Mouse (Mus musculus) liver, embryonic 13.5 days (tissue): ENCODE data around the gene Padi2. TPM values are rescaled to one million over a fixed set of nuclear protein-coding genes. Genes with fewer than 3 reads are reported as not detected.

ENCODE experiments used
- ATAC-seq: fragments of 200-750 bp; cut with Nextera tagmentation; 2 replicates; pipeline ENCODE4 v1.8.0; 2017; ENCODE audit warnings: low read depth, mild to moderate bottlenecking, moderate number of reproducible peaks, moderate library complexity
- DNase-seq: peaks from one replicate; pipeline ENCODE4 v3.0.0; 2022
- H3K27ac ChIP-seq: fragments of 300-500 bp; sonication (generic); 2 replicates; pipeline ENCODE4 v1.5.1; 2015; ENCODE audit warnings: moderate library complexity, mild to moderate bottlenecking, inconsistent platforms
- H3K27me3 ChIP-seq: fragments of 300-500 bp; sonication (generic); 2 replicates; pipeline ENCODE4 v1.6.1; 2015; ENCODE audit warnings: mild to moderate bottlenecking, inconsistent platforms
- H3K36me3 ChIP-seq: fragments of 300-500 bp; sonication (generic); 2 replicates; pipeline ENCODE4 v1.6.1; 2015; ENCODE audit warnings: mild to moderate bottlenecking, inconsistent platforms
- H3K4me1 ChIP-seq: fragments of 300-500 bp; sonication (generic); replicated peaks from 2 replicates; pipeline ENCODE4 v1.6.1; 2015; ENCODE audit warnings: inconsistent platforms
- H3K4me2 ChIP-seq: fragments of 300-500 bp; sonication (generic); 2 replicates; pipeline ENCODE4 v1.6.1; 2015; ENCODE audit warnings: inconsistent platforms, mild to moderate bottlenecking, moderate library complexity
- H3K4me3 ChIP-seq: fragments of 300-500 bp; sonication (generic); replicated peaks from 2 replicates; pipeline ENCODE4 v1.5.1; 2015; ENCODE audit warnings: mild to moderate bottlenecking, inconsistent platforms
- H3K9ac ChIP-seq: fragments of 300-500 bp; sonication (generic); 2 replicates; pipeline ENCODE4 v1.6.1; 2015; ENCODE audit warnings: mild to moderate bottlenecking, inconsistent platforms
- H3K9me3 ChIP-seq: fragments of 300-500 bp; sonication (generic); replicated peaks from 2 replicates; pipeline ENCODE4 v1.6.1; 2016; ENCODE audit warnings: inconsistent platforms
- WGBS: fragments of 180-500 bp; shearing (Covaris S2); methylation state at CpG from one replicate; pipeline ENCODE4 v1.1.7; 2015; ENCODE audit not compliant: insufficient replicate concordance; 5-methylcytosine and 5-hydroxymethylcytosine counted together
- polyA plus RNA-seq: library from polyadenylated mRNA; unstranded; fragments of >200 nt; fragmentation: Nextera tagmentation; extraction: Ambion mirVana; gene quantifications from 2 replicates; pipeline ENCODE4 v1.2.1, GENCODE M21; 2015

The Padi2 gene
- polyA plus RNA-seq, 1 experiment from 2014 or later = 1.9 TPM

DNA sequence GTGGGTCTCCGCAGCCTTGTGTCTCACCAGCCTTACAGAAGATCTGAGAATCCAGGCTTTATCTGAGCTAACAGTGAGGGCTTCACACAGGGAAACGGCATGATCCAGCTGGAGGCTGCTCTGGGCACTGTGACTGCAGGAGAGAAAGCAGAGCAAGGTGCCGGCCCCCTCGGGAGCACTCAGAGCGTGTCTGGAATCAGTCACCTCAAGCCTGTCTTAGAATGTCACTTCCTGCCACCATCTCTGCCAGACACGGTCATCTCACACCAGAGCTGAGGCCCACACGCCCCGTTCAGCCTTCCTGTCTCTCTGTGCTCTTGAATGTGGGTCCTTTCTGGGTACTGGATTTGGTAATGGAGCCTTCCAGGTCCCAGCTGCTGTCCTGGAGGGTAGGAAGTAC, 19.5 kb downstream of the Padi2 start:
- H3K9ac ChIP-seq = no peak overlapping the region
- no peaks in the 10 kb centered on the region for H3K27me3 ChIP-seq
- no peaks in the 10 kb centered on the region for H3K9me3 ChIP-seq
- no peaks in the 10 kb centered on the region for H3K36me3 ChIP-seq
- 34% methylated on average over 8 of the region's 8 CpGs for WGBS
- H3K4me1 ChIP-seq = peaks cover 2% of the 10 kb centered on the region; the same call in 1 of the 2 replicates
- DNase-seq (no peak), ATAC-seq (no peak)
- H3K4me2 ChIP-seq = no peak overlapping the region
- H3K4me3 ChIP-seq = no peak overlapping the region
- no peak overlapping the region for H3K27ac ChIP-seq

DNA sequence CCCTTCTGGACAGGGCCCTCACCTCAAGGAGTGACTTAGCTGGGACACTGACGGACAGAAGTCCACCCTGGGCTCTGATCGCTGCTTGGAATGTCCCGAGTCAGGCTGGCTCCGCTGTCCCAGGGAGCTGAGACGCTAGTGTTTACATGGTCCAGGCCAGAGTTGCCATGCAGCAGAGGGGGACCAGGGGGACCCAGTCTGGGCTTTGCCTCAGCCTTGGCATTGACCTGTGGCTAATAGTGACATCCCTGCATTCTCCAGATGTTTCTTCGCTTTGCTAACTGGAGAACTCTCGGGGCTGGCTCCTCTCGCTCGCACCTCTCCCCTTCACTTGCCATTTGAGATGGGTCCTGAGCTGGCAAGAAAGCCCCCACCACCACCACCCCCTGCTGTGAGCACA, 22.2 kb downstream of the Padi2 start:
- Histone ChIP-seq H3K9ac (no peak overlapping the region), H3K4me1 (peaks cover 5% of the 10 kb centered on the region; the same call in 1 of the 2 replicates), H3K27me3 (no peaks in the 10 kb centered on the region), H3K36me3 (no peaks in the 10 kb centered on the region), H3K4me2 (no peak overlapping the region), H3K4me3 (no peak overlapping the region), H3K9me3 (no peaks in the 10 kb centered on the region), H3K27ac (no peak overlapping the region)
- 84% methylated on average over 9 of the region's 9 CpGs for WGBS
- no peak for ATAC-seq
- no peak for DNase-seq

DNA sequence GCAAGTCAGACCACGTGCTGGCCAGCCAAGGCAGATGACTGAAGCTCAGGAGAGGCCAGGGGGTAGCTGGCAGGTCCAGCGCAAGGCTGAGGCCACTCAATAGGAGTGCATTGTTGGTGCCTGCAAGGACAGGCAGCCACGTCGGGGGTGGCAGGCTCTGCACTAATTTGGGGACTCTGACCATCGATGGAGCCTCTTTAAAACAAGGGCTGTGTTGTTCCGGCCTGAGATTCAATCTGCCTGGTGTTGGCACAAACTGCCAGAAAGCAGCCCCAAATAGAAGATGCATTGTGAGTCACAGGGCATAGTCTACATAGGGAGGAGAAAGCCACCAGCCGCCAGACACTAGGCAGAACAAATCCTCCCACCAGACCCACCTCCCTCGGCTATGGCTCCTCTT, 23.6 kb downstream of the Padi2 start:
- ATAC-seq (no peak), DNase-seq (no peak)
- Histone ChIP-seq H3K36me3 (no peaks in the 10 kb centered on the region), H3K9ac (no peak overlapping the region), H3K4me2 (no peak overlapping the region), H3K9me3 (no peaks in the 10 kb centered on the region), H3K27ac (no peak overlapping the region), H3K4me3 (no peak overlapping the region), H3K4me1 (peaks cover 5% of the 10 kb centered on the region; the same call in 1 of the 2 replicates), H3K27me3 (no peaks in the 10 kb centered on the region)
- WGBS = 71% methylated on average over 8 of the region's 8 CpGs

DNA sequence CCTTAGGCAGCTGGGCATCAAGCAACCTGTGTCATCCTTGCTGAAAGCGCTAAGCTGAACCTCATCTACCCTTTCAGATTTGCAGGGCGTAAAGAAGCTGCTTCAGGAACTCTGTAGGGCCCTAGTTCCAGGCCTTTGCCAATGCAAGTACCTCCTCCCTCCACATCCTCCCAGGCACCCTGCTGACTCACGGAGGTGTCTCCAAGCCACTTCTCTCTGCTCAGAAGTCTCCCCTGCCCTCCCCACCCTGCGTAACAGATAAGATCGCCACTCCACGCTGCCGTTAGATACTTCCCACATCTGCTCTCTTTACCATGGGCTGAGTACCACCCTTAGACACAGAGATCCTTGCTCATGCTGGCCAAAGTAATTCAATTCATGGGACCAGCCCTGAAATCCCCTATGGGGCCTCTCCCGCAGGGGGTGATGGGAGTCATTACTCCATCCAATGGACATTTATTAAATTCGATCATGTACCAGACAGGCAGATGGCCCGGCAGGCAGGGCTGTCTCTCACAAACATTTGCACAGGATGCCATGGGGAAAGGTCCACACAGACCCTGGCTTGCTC, 24.8 kb downstream of the Padi2 start:
- Histone ChIP-seq H3K4me1 (peaks cover 5% of the 10 kb centered on the region; the same call in 1 of the 2 replicates), H3K27me3 (no peaks in the 10 kb centered on the region), H3K4me3 (no peak overlapping the region), H3K36me3 (no peaks in the 10 kb centered on the region), H3K9me3 (no peaks in the 10 kb centered on the region), H3K9ac (no peak overlapping the region), H3K4me2 (no peak overlapping the region), H3K27ac (no peak overlapping the region)
- DNase-seq (no peak), ATAC-seq (no peak)
- 26% methylated on average over 10 of the region's 10 CpGs for WGBS

DNA sequence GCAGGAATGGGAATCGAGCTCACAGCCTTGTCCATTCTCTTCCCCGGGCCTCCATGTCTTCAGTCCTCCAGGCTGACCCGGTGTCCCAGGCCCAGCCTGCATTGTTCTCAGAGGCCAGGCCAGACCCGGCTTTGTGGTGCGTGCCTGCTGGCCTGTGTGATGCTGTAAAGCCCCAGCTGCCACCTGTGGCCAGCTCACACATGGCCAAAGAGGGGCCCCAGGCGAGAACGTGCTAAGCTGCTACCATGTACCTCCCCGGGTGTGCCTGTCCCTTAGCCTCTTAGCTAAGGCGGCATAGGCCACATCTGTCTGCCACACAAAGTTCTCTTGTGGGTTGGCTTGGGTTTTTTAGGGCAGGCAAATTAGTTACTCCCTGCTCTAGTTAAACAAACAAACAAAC, 29.5 kb downstream of the Padi2 start:
- peaks cover 3% of the 10 kb centered on the region; the same call in 1 of the 2 replicates for H3K4me1 ChIP-seq
- no peak overlapping the region for H3K4me3 ChIP-seq
- ATAC-seq = no peak
- H3K27me3 ChIP-seq = no peaks in the 10 kb centered on the region
- no peaks in the 10 kb centered on the region for H3K36me3 ChIP-seq
- H3K27ac ChIP-seq = no peak overlapping the region
- no peak overlapping the region for H3K4me2 ChIP-seq
- WGBS = 68% methylated on average over 9 of the region's 9 CpGs
- peaks cover 10% of the 10 kb centered on the region; the same call in 1 of the 2 replicates for H3K9me3 ChIP-seq
- no peak overlapping the region for H3K9ac ChIP-seq
- no peak for DNase-seq

DNA sequence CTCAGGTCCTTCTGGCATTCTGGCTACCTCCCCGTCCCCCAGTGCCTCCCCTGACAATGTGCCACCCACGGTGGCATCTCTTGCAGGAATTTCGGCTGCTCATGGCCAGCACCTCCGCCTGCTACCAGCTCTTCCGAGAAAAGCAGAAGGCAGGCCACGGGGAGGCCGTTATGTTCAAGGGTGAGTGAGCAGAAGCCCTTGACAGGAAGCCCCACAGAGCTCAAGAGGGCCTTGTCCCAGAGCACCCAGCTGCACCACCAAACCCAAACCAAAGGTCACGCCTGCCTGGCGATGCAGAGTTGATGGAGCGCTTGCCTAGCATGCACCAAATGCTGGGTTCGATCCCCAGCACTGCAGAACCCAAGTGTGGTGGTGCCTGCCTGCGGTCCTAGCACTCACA, 38.2 kb downstream of the Padi2 start:
- peak overlapping the region; percentile 11; the same call in 1 of the 2 replicates for H3K27ac ChIP-seq
- H3K4me2 ChIP-seq = no peak overlapping the region
- no peaks in the 10 kb centered on the region for H3K27me3 ChIP-seq
- no peaks in the 10 kb centered on the region for H3K9me3 ChIP-seq
- ATAC-seq (no peak), DNase-seq (no peak)
- H3K9ac ChIP-seq = no peak overlapping the region
- no peaks in the 10 kb centered on the region for H3K36me3 ChIP-seq
- H3K4me3 ChIP-seq = no peak overlapping the region
- H3K4me1 ChIP-seq = 0 out of 2 replicates have a peak, but pooled peaks cover 8% of the 10 kb centered on the region
- WGBS = 60% methylated on average over 12 of the region's 12 CpGs

DNA sequence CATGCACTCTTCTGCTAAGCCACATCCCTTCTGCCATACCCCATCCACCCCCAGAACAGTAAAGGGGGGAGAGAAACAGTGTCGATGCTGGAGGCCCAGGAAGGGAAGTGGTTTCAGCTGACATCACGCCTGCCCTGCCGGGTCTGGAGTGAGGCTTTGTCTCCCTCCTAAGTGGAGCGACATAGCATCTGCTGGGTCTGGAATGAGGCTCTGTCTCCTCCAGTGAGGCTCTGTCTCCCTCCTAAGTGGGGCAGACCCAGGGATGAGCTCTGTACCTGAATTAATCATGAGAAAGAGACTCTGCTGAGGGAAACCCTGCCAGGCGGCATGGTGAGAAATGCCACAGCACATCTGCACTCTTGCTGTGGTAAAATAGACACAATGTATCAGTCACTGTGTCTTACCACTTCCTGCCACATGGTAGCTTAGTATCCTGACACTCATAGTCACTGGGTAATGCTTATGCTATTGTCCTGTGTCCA, 38.9 kb downstream of the Padi2 start:
- Histone ChIP-seq H3K27ac (no peak overlapping the region), H3K9me3 (no peaks in the 10 kb centered on the region), H3K4me1 (0 out of 2 replicates have a peak, but pooled peaks cover 8% of the 10 kb centered on the region), H3K4me2 (no peak overlapping the region), H3K27me3 (no peaks in the 10 kb centered on the region), H3K4me3 (no peak overlapping the region), H3K36me3 (no peaks in the 10 kb centered on the region), H3K9ac (no peak overlapping the region)
- ATAC-seq (peak; percentile 45), DNase-seq (no peak)
- 14% methylated on average over 5 of the region's 5 CpGs for WGBS

DNA sequence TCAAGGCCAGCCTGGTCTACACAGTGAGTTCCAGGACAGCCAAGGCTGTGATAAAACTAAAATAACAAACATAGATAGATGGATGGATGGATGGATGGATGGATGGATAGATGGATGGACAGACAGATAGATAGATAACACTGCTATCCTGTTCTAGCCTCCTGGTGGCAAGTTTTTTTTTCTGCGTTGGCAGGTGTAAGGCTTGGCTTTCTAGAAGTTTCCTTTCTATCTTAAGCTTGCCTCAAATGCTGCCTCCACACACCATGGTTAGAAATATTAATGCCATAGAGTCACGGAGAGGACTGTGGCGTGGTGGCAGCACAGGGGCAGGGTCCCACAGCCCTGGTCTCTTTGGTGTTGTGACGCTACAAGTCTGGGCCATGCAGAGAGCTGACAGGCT, 39.4 kb downstream of the Padi2 start:
- no peak overlapping the region for H3K4me3 ChIP-seq
- H3K36me3 ChIP-seq = no peaks in the 10 kb centered on the region
- H3K27me3 ChIP-seq = no peaks in the 10 kb centered on the region
- no peak for DNase-seq
- no peak for ATAC-seq
- 0 out of 2 replicates have a peak, but pooled peaks cover 8% of the 10 kb centered on the region for H3K4me1 ChIP-seq
- WGBS = 74% methylated on average over 4 of the region's 4 CpGs
- H3K9ac ChIP-seq = no peak overlapping the region
- no peaks in the 10 kb centered on the region for H3K9me3 ChIP-seq
- no peak overlapping the region for H3K27ac ChIP-seq
- no peak overlapping the region for H3K4me2 ChIP-seq

DNA sequence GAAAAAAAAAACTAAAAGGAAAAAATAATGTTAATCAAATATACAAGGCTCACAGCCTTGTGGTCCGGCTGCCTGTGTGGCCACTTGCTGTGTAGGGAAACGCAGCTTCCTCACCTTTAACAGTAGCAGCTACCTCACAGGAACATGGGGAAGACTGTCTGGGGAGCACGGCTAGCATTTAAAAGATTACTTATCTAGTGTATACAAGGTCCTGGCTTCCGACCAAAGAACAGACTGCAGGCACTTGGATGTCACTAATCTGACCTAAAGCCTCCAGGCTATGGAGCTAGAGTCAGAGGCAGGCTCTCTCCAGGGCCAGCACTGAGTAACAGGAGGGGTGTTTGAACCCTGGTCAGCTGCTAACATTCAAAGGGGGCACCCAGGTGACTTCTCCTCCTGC, 39.9 kb downstream of the Padi2 start:
- H3K4me2 ChIP-seq = no peak overlapping the region
- ATAC-seq = no peak

DNA sequence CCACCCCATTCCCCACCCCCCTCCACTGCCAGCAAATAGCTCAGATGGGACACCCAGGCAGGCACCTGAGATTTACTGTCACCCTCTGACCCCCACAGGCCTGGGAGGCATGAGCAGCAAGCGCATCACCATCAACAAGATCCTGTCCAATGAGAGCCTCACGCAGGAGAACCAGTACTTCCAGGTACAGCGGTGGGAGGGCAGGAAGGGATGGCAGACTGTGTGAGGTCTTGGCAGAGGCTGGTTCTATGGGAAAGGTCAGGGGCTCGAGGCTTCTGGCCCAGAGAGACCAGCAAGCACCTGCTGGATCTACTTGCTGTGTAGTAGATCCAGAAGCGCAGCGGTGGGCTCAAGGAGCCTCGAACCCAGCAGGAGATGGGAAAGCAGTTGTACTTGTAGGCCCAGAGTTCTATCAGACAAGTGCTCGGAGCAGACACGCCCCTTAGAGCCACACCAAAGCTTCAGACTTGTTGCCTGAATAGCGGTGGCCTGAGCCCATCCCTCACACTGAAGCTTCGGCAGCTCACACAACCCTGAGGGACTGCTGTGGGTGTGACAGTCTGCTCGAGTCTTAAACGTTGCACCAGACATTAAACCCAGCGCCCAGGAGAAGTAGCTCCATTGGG, 40.5 kb downstream of the Padi2 start:
- Histone ChIP-seq H3K4me1 (peaks cover 8% of the 10 kb centered on the region; the same call in 1 of the 2 replicates), H3K4me3 (no peak overlapping the region), H3K9me3 (no peaks in the 10 kb centered on the region), H3K27me3 (no peaks in the 10 kb centered on the region), H3K27ac (no peak overlapping the region), H3K4me2 (no peak overlapping the region), H3K36me3 (no peaks in the 10 kb centered on the region), H3K9ac (no peak overlapping the region)
- ATAC-seq = no peak
- DNase-seq = no peak
- 65% methylated on average over 14 of the region's 14 CpGs for WGBS

More for the DNA sequence above, 39.9 kb downstream of the Padi2 start:
- no peaks in the 10 kb centered on the region for H3K27me3 ChIP-seq
- DNase-seq = no peak
- H3K9me3 ChIP-seq = no peaks in the 10 kb centered on the region
- WGBS = 30% methylated on average over 4 of the region's 4 CpGs
- H3K4me3 ChIP-seq = no peak overlapping the region
- H3K27ac ChIP-seq = no peak overlapping the region
- no peak overlapping the region for H3K9ac ChIP-seq
- no peaks in the 10 kb centered on the region for H3K36me3 ChIP-seq
- H3K4me1 ChIP-seq = 0 out of 2 replicates have a peak, but pooled peaks cover 8% of the 10 kb centered on the region

DNA sequence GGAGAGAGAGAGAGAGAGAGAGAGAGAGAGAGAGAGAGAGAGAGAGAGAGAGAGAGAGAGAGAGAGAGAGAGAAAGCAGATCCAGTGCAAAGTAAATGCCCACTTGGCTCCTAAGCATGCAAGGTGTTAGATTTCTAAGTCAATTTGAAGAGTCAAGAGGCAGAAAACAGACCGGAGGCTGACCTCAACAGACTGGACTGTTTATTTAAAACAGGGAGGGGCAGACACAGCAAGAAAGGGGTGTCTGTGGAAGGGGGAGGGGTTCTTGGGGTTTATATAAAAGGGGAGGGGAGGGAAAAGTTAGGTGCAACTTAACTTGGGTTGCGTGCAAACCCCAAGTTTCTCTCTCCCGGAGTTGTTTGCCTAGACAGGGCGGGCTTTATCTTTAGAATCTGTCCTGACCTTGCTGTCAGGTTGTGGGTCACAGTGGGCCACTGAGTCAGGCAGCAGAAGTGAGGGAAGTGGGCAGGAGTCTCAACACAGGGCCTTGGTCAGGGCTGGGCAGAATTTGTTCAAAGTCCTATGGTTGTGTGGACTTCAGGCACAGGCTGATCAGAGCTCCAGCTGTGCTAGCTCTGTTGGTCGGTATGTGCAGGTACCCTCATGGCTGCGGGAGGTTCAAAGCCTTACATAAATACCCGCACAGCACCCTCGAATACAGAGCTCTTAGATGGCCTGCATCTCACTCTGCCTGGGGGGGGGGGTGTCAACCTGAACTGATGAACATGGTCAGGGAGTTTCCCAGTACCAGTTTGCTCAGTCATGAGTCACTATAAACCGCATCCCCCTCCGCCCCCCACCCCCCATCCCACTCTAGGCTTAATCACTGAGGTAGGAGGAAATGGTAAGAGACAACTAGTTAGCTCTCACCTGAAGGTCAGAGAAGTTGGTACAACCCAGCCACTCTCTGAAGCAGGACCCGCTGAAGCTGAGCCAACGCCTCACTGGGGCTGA, 41.6 kb downstream of the Padi2 start:
- Histone ChIP-seq H3K4me2 (no peak overlapping the region), H3K9me3 (no peaks in the 10 kb centered on the region), H3K27ac (no peak overlapping the region), H3K9ac (no peak overlapping the region), H3K27me3 (no peaks in the 10 kb centered on the region), H3K4me1 (peaks cover 13% of the 10 kb centered on the region; the same call in 1 of the 2 replicates), H3K4me3 (no peak overlapping the region), H3K36me3 (no peaks in the 10 kb centered on the region)
- 67% methylated on average over 12 of the region's 12 CpGs for WGBS
- no peak for ATAC-seq
- no peak for DNase-seq
